Mouse (Mus musculus) myocyte (in vitro differentiated cells): Measurements from ENCODE around the gene Hist1h2bf. TPM values are rescaled to one million over a fixed set of nuclear protein-coding genes. Genes with fewer than 3 reads are reported as not detected.
"Not testable (repeated sequence)": the region's sequence is repeated elsewhere in the genome, so short reads cannot be mapped to it uniquely, and the experiment has no call there.

Experiments used
- H3K27me3 ChIP-seq: one replicate; pipeline ENCODE4 v1.6.1; 2011; ENCODE audit not compliant: control insufficient read depth, insufficient read depth, insufficient read length
- H3K36me3 ChIP-seq: one replicate; pipeline ENCODE4 v1.6.1; 2011; ENCODE audit not compliant: control insufficient read depth, insufficient read depth
- H3K4me2 ChIP-seq: one replicate; pipeline ENCODE4 v1.6.1; 2011; ENCODE audit warnings: low read depth, control low read depth
- H3K4me3 ChIP-seq: one replicate; pipeline ENCODE4 v1.5.1; 2011; ENCODE audit warnings: mild to moderate bottlenecking, control low read depth, moderate library complexity
- H3K79me2 ChIP-seq: one replicate; pipeline ENCODE4 v1.6.1; 2011; ENCODE audit not compliant: control insufficient read depth, insufficient read depth
- H3ac ChIP-seq: one replicate; pipeline ENCODE4 v1.6.1; 2011; ENCODE audit not compliant: control insufficient read depth, insufficient read length
- CEBPB ChIP-seq: IDR thresholded peaks from 2 replicates; pipeline ENCODE4 v1.6.1; 2011; ENCODE audit warnings: mild to moderate bottlenecking, moderate library complexity; ENCODE audit not compliant: poor library complexity, insufficient read depth, severe bottlenecking
- E2F4 ChIP-seq: IDR thresholded peaks from one replicate; pipeline ENCODE4 v1.6.1; 2011; ENCODE audit warnings: mild to moderate bottlenecking, control low read depth, moderate library complexity; ENCODE audit not compliant: insufficient read depth
- MAX ChIP-seq: IDR thresholded peaks from one replicate; pipeline ENCODE4 v1.6.1; 2011; ENCODE audit warnings: low read depth, mild to moderate bottlenecking, control low read depth
- MYOD1 ChIP-seq, 3 experiments: IDR thresholded peaks; one replicate each; pipeline ENCODE4 v1.6.1; 2011; ENCODE audit warnings: control low read depth in 2 of 3, low read depth in 2 of 3, mild to moderate bottlenecking in 2 of 3, moderate library complexity in 1 of 3; ENCODE audit not compliant: insufficient read length in 2 of 3, control insufficient read depth in 1 of 3
- MYOG ChIP-seq, 3 experiments: IDR thresholded peaks; one replicate each; pipeline ENCODE4 v1.6.1; 2011; ENCODE audit warnings: control low read depth in 2 of 3, low read depth in 2 of 3, mild to moderate bottlenecking in 2 of 3; ENCODE audit not compliant: insufficient read length in 2 of 3, control insufficient read depth in 1 of 3, insufficient read depth in 1 of 3
- POLR2A ChIP-seq: IDR thresholded peaks from one replicate; pipeline ENCODE4 v1.6.1; 2011; ENCODE audit warnings: low read depth, mild to moderate bottlenecking, control low read depth, moderate library complexity; ENCODE audit not compliant: insufficient read length
- POLR2AphosphoS2 ChIP-seq: IDR thresholded peaks from one replicate; pipeline ENCODE4 v1.6.1; 2011; ENCODE audit warnings: low read depth, control low read depth; ENCODE audit not compliant: insufficient read length
- REST ChIP-seq: IDR thresholded peaks from one replicate; pipeline ENCODE4 v1.6.1; 2011; ENCODE audit warnings: mild to moderate bottlenecking, control low read depth, moderate library complexity; ENCODE audit not compliant: insufficient read depth, insufficient read length
- SRF ChIP-seq: IDR thresholded peaks from one replicate; pipeline ENCODE4 v1.6.1; 2011; ENCODE audit warnings: low read depth; ENCODE audit not compliant: control insufficient read depth, insufficient read length
- TCF12 ChIP-seq: IDR thresholded peaks from one replicate; pipeline ENCODE4 v1.6.1; 2011; ENCODE audit warnings: mild to moderate bottlenecking, control low read depth; ENCODE audit not compliant: poor library complexity, insufficient read depth, severe bottlenecking
- TCF3 ChIP-seq: IDR thresholded peaks from one replicate; pipeline ENCODE4 v1.6.1; 2011; ENCODE audit warnings: low read depth, control low read depth; ENCODE audit not compliant: insufficient read length
- USF1 ChIP-seq: IDR thresholded peaks from one replicate; pipeline ENCODE4 v1.6.1; 2011; ENCODE audit warnings: low read depth, mild to moderate bottlenecking, control low read depth, moderate library complexity
- polyA plus RNA-seq: library from polyadenylated mRNA; unstranded; fragments of >200 nt; fragmentation: generic; extraction: Trizol; gene quantifications from one replicate; pipeline ENCODE4 v1.2.1, GENCODE M21; 2012; ENCODE audit warnings: missing spikeins

The Hist1h2bf gene
- polyA plus RNA-seq, 1 experiment: 2.1 TPM

- peak overlapping the region; percentile 41 for H3K4me3 ChIP-seq
- no peak for TF ChIP-seq SRF
- no peak for TF ChIP-seq TCF12
- TF ChIP-seq REST: no peak
- no peak for TF ChIP-seq POLR2A
- no peak for TF ChIP-seq CEBPB
- no peak for TF ChIP-seq MYOD1 (IDR thresholded peaks at IDR 0.05; ENCODE audit: control insufficient read depth in 1 of 3, insufficient read length in 2 of 3, low read depth in 2 of 3)
- TF ChIP-seq USF1: no peak
- no peak for TF ChIP-seq MAX
- TF ChIP-seq POLR2AphosphoS2: no peak
- no peak for TF ChIP-seq E2F4
- no peak for TF ChIP-seq MYOG (IDR thresholded peaks at IDR 0.05; ENCODE audit: control insufficient read depth in 1 of 3, insufficient read depth in 1 of 3, insufficient read length in 2 of 3, low read depth in 2 of 3)
- no peak for TF ChIP-seq TCF3
Observed at GRCm38 (mm10) chr13:23537006-23537710, 36.8 kb downstream of the Hist1h2bf start.

GRCm38 (mm10) chr13:23536076-23536822 lies 37.7 kb downstream of the Hist1h2bf start:
- H3K36me3 ChIP-seq: no peaks in the 10 kb centered on the region
- TF ChIP-seq POLR2AphosphoS2 (peak; percentile 15), MAX (no peak), MYOG (IDR thresholded peaks at IDR 0.05; ENCODE audit: control insufficient read depth in 1 of 3, insufficient read depth in 1 of 3, insufficient read length in 2 of 3, low read depth in 2 of 3) (no peak), TCF12 (no peak)
- H3K79me2 ChIP-seq: no peaks in the 10 kb centered on the region
- H3K27me3 ChIP-seq: no peaks in the 10 kb centered on the region
- H3K4me3 ChIP-seq: peak overlapping the region; percentile 41
- H3ac ChIP-seq: no peak overlapping the region
- peak overlapping the region; percentile 83 for H3K4me2 ChIP-seq

More at GRCm38 (mm10) chr13:23537006-23537710, 36.8 kb downstream of the Hist1h2bf start:
- no peaks in the 10 kb centered on the region for H3K27me3 ChIP-seq
- peaks cover 6% of the 10 kb centered on the region for H3K79me2 ChIP-seq
- peak overlapping the region; percentile 83 for H3K4me2 ChIP-seq
- H3K36me3 ChIP-seq: no peaks in the 10 kb centered on the region
- no peak overlapping the region for H3ac ChIP-seq

- H3K27me3 ChIP-seq, H3K79me2 ChIP-seq, H3ac ChIP-seq, H3K36me3 ChIP-seq: not testable (repeated sequence)
- Histone ChIP-seq H3K4me2 (peak within 1 kb of the TSS; percentile 88), H3K4me3 (peak within 1 kb of the TSS; percentile 41)
- peak; percentile 56 for TF ChIP-seq MAX
- peak; percentile 91 for TF ChIP-seq POLR2A
- TF ChIP-seq E2F4: peak; percentile 100
- peak; percentile 98 for TF ChIP-seq POLR2AphosphoS2
Observed at GRCm38 (mm10) chr13:23535137-23536075, 38.6 kb downstream of the Hist1h2bf start, which contains the start of gene Hist1h3g. Hist1h3g (plus strand) TSS chr13:23535422.

GRCm38 (mm10) chr13:23534368-23535131 lies 39.4 kb downstream of the Hist1h2bf start:
- no peak overlapping the region for H3ac ChIP-seq
- H3K4me3 ChIP-seq: peak overlapping the region; percentile 41
- peak overlapping the region; percentile 88 for H3K4me2 ChIP-seq
- no peaks in the 10 kb centered on the region for H3K27me3 ChIP-seq
- no peaks in the 10 kb centered on the region for H3K79me2 ChIP-seq
- TF ChIP-seq MYOD1 (IDR thresholded peaks at IDR 0.05; ENCODE audit: control insufficient read depth in 1 of 3, insufficient read length in 2 of 3, low read depth in 2 of 3): no peak
- TF ChIP-seq POLR2A: no peak
- TF ChIP-seq E2F4: no peak
- TF ChIP-seq POLR2AphosphoS2: peak; percentile 59
- TF ChIP-seq TCF3: no peak
- TF ChIP-seq TCF12: no peak
- no peak for TF ChIP-seq MAX
- no peaks in the 10 kb centered on the region for H3K36me3 ChIP-seq
